Mouse (Mus musculus) left cerebral cortex, adult 2 months (tissue): ENCODE measurements around the gene Cldn14. TPM values are rescaled to one million over a fixed set of nuclear protein-coding genes. Genes with fewer than 3 reads are reported as not detected.
"Not testable (repeated sequence)": the region's sequence is repeated elsewhere in the genome, so short reads cannot be mapped to it uniquely, and the experiment has no call there.

Source experiments
- DNase-seq, 2 experiments: peaks; one replicate each; pipeline ENCODE4 v3.0.0; 2021 to 2022; ENCODE audit warnings: low spot score in 2 of 2, mixed read lengths in 1 of 2; ENCODE audit errors: extremely low spot score in 1 of 2
- H3K27ac ChIP-seq: fragments of 200-600 bp; 2 replicates; pipeline ENCODE4 v1.8.1; 2022
- H3K4me3 ChIP-seq: fragments of 200-600 bp; 2 replicates; pipeline ENCODE4 v1.8.1; 2022
- CTCF ChIP-seq: fragments of 200-600 bp; IDR thresholded peaks from 2 replicates; pipeline ENCODE4 v1.8.1; 2022; ENCODE audit warnings: antibody characterized with exemption, mild to moderate bottlenecking, moderate library complexity
- intact Hi-C: fragments of 180-260 bp; cut with DNase I; formaldehyde crosslinking; loops from one replicate; pipeline ENCODE4 v1.15.1; 2025
- total RNA-seq, 2 experiments: library from RNA; stranded (reverse); gene quantifications; 2 replicates each; pipeline ENCODE4 v1.2.3; 2021

Gene Cldn14
- total RNA-seq, 2 experiments from 2014 or later, result 0.63 to 1.0 TPM

- Histone ChIP-seq H3K4me3 (no peak overlapping the region), H3K27ac (no peak overlapping the region)
- no peak for TF ChIP-seq CTCF
- intact Hi-C loops, result no loop called here
- no peak for DNase-seq
Observed at GRCm38 (mm10) chr16:94023352-94024280, 15.0 kb upstream of the Cldn14 start.

GRCm38 (mm10) chr16:94019725-94020124, 11.1 kb upstream of the Cldn14 start:
- DNase-seq, H3K27ac ChIP-seq, H3K4me3 ChIP-seq: not testable (repeated sequence)
- intact Hi-C loops, result loop anchor here (5.0 kb wide), 1 partner anchor 82 kb away; no protein-coding TSS in a partner anchor

GRCm38 (mm10) chr16:94017953-94018352, 9.3 kb upstream of the Cldn14 start:
- Histone ChIP-seq H3K27ac (no peak overlapping the region), H3K4me3 (no peak overlapping the region)
- TF ChIP-seq CTCF, result no peak
- no peak for DNase-seq
- intact Hi-C loops, result loop anchor here (5.0 kb wide), 1 partner anchor 81 kb away; no protein-coding TSS in a partner anchor

GRCm38 (mm10) chr16:94014489-94015096, 6.0 kb upstream of the Cldn14 start:
- H3K27ac ChIP-seq, result no peak overlapping the region
- intact Hi-C loops, result loop anchor here (5.0 kb wide), 1 partner anchor 77 kb away; no protein-coding TSS in a partner anchor
- DNase-seq, result no peak
- no peak overlapping the region for H3K4me3 ChIP-seq
- no peak for TF ChIP-seq CTCF

- DNase-seq, intact Hi-C loops, H3K27ac ChIP-seq, H3K4me3 ChIP-seq: not testable (repeated sequence)
Observed at GRCm38 (mm10) chr16:94013328-94014086, 4.9 kb upstream of the Cldn14 start.

GRCm38 (mm10) chr16:94011224-94011623, 2.6 kb upstream of the Cldn14 start:
- no peak for DNase-seq
- Histone ChIP-seq H3K4me3 (no peak overlapping the region), H3K27ac (no peak overlapping the region)
- TF ChIP-seq CTCF, result no peak
- intact Hi-C loops, result no loop called here

- Histone ChIP-seq H3K4me3 (no peak overlapping the region), H3K27ac (no peak overlapping the region)
- intact Hi-C loops, result no loop called here
- no peak for TF ChIP-seq CTCF
- DNase-seq, result no peak
Observed at GRCm38 (mm10) chr16:94010633-94011032, 2.0 kb upstream of the Cldn14 start.

- H3K27ac ChIP-seq, result no peak overlapping the region
- no peak overlapping the region for H3K4me3 ChIP-seq
- no peak for TF ChIP-seq CTCF
- DNase-seq, result no peak
- intact Hi-C loops, result no loop called here
Observed at GRCm38 (mm10) chr16:94010156-94010555, 1.5 kb upstream of the Cldn14 start.

GRCm38 (mm10) chr16:94009356-94009755, 719 bp upstream of the Cldn14 start:
- H3K4me3 ChIP-seq, result no peak overlapping the region
- no peak overlapping the region for H3K27ac ChIP-seq
- intact Hi-C loops, result no loop called here
- no peak for TF ChIP-seq CTCF
- DNase-seq, result no peak

GRCm38 (mm10) chr16:94006706-94007665, 1.7 kb downstream of the Cldn14 start:
- Histone ChIP-seq H3K27ac (no peak overlapping the region), H3K4me3 (no peak overlapping the region)
- intact Hi-C loops, result no loop called here
- DNase-seq, result no peak
- TF ChIP-seq CTCF, result no peak

- intact Hi-C loops, result no loop called here
Observed at GRCm38 (mm10) chr16:94003478-94003877, 5.2 kb downstream of the Cldn14 start.

More at GRCm38 (mm10) chr16:94003478-94003877, 5.2 kb downstream of the Cldn14 start:
- no peak overlapping the region for H3K4me3 ChIP-seq
- TF ChIP-seq CTCF, result no peak
- DNase-seq, result no peak
- H3K27ac ChIP-seq, result no peak overlapping the region
